Mouse (Mus musculus): ENCODE data around the gene Uckl1. TPM values are rescaled to one million over a fixed set of nuclear protein-coding genes. Genes with fewer than 3 reads are reported as not detected.

Uckl1 gene
- polyA plus RNA-seq, 1 experiment = 65.1 TPM

DNA sequence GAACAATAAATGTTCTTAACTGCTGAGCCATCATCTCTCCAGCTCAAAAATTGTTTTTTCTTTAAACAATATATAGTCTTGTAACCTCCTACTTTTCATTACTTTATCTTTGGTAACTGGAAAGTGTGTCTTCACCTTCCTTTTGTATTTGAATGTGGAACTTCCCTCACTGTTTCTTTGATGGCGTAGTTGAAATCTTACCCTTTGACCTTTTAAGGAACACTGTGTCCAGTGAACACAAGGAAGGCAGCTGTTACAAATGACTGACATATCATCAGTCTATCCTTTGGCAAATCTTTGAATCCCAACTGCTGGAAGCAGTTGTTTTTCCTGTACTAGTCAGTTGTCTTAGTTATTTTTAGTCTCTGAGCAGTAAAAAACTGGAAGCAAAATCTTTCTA lies 55.6 kb downstream of the Uckl1 start:
- TF ChIP-seq CTCF (IDR thresholded peaks at IDR 0.05; ENCODE audit: borderline replicate concordance, insufficient read depth, low read length) (no peak), POLR2A (IDR thresholded peaks at IDR 0.05; ENCODE audit: low read depth, low read length) (no peak)
- Histone ChIP-seq H3K27ac (ENCODE audit: insufficient read depth, low read length) (no peak overlapping the region), H3K4me3 (ENCODE audit: insufficient read depth, low read length) (no peak overlapping the region), H3K4me1 (ENCODE audit: control insufficient read depth, insufficient read depth, low read length) (peaks cover 2% of the 10 kb centered on the region; the same call in 1 of the 2 replicates)

DNA sequence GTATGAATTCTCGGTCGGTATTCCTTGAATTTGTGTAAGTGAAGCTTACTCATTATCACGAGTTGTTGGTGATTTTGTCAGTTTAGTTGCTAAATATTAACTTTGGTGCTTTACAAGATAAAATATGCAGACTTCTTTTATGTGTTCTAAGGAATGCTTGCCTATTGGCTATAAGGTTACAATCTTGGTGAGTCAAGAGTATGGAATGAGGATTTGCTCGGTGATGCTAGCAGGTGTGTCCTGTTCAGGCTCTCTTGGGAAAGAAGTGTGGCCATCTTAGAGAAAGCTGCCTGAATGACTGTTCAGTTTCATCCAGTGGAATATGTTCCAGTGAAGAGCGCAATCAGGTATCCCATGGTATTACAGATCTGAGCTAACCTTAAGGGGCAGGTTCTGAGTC lies 59.2 kb downstream of the Uckl1 start:
- no peak for TF ChIP-seq POLR2A (IDR thresholded peaks at IDR 0.05; ENCODE audit: low read depth, low read length)
- no peak for TF ChIP-seq CTCF (IDR thresholded peaks at IDR 0.05; ENCODE audit: borderline replicate concordance, insufficient read depth, low read length)
- H3K27ac ChIP-seq (ENCODE audit: insufficient read depth, low read length) = no peak overlapping the region

DNA sequence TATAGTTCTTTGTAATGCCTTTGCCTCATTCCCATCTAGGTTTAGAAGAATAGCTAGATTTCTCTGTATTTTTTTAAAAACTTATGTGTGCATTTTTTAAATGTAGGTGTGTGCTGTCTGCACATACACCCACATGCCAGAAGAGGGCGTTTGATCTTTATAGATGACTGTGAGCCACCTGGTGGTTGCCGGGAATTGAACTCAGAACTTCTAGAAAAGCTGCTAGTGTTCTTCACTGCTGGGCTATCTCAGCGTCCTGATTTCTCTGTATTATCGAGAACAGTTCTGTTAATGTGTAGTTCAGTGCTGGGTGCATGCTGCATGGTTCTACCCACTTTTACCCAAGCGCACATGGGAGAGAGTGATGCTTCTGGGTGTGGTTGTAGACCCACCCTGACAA lies 61.9 kb downstream of the Uckl1 start:
- Histone ChIP-seq H3K4me1 (ENCODE audit: control insufficient read depth, insufficient read depth, low read length) (peaks cover 2% of the 10 kb centered on the region; the same call in 1 of the 2 replicates), H3K4me3 (ENCODE audit: insufficient read depth, low read length) (0 out of 2 replicates have a peak overlapping the region, but pooled peaks have one; percentile 3)
- TF ChIP-seq POLR2A (IDR thresholded peaks at IDR 0.05; ENCODE audit: low read depth, low read length) = no peak
- no peak for TF ChIP-seq CTCF (IDR thresholded peaks at IDR 0.05; ENCODE audit: borderline replicate concordance, insufficient read depth, low read length)

More for the DNA sequence above, 59.2 kb downstream of the Uckl1 start:
- Histone ChIP-seq H3K4me3 (ENCODE audit: insufficient read depth, low read length) (no peak overlapping the region), H3K4me1 (ENCODE audit: control insufficient read depth, insufficient read depth, low read length) (peaks cover 2% of the 10 kb centered on the region; the same call in 1 of the 2 replicates)

DNA sequence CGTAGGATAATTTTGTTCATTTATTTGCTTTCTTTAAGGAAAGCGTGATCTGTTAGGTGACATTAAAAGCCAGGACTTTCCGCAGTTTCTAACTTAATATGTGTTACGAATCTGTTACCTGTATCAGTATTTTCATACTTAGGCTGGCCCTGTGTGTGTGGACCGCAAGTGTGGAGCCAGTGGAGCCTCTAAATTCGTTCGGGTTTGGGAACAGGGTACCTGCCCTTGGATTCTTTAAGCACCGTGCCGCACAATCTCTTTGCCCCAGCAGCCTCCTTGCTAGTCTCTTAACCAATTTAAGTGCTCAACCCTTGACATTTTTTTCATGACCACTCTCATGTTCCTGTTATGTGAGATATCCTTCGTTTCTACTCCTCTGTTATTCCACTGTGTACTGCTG lies 63.2 kb downstream of the Uckl1 start:
- peaks cover 2% of the 10 kb centered on the region; the same call in 1 of the 2 replicates for H3K4me1 ChIP-seq (ENCODE audit: control insufficient read depth, insufficient read depth, low read length)
- peak overlapping the region; percentile 72 for H3K4me3 ChIP-seq (ENCODE audit: insufficient read depth, low read length)
- H3K27ac ChIP-seq (ENCODE audit: insufficient read depth, low read length) = no peak overlapping the region
- TF ChIP-seq POLR2A (IDR thresholded peaks at IDR 0.05; ENCODE audit: low read depth, low read length) (no peak), CTCF (IDR thresholded peaks at IDR 0.05; ENCODE audit: borderline replicate concordance, insufficient read depth, low read length) (no peak)

More for the DNA sequence above, 61.9 kb downstream of the Uckl1 start:
- no peak overlapping the region for H3K27ac ChIP-seq (ENCODE audit: insufficient read depth, low read length)

DNA sequence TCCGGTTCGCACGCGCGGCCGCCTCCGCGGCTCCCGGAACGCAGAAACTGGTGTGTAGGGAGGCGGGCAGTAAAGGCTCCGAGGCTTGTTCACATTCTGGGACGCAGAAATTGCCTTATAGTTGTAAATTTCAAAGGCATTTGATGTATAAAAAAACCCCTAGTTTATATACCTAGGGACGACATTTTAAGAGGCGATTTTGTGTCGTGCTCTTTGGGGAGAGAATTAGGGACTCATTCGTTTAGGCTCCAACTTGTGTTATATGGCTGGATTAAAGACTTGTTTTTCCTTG lies 63.8 kb downstream of the Uckl1 start:
- Histone ChIP-seq H3K4me3 (ENCODE audit: insufficient read depth, low read length) (peak overlapping the region; percentile 72), H3K27ac (ENCODE audit: insufficient read depth, low read length) (peak overlapping the region; percentile 89), H3K4me1 (ENCODE audit: control insufficient read depth, insufficient read depth, low read length) (peaks cover 2% of the 10 kb centered on the region; the same call in 1 of the 2 replicates)
- TF ChIP-seq CTCF (IDR thresholded peaks at IDR 0.05; ENCODE audit: borderline replicate concordance, insufficient read depth, low read length) (no peak), POLR2A (IDR thresholded peaks at IDR 0.05; ENCODE audit: low read depth, low read length) (no peak)

DNA sequence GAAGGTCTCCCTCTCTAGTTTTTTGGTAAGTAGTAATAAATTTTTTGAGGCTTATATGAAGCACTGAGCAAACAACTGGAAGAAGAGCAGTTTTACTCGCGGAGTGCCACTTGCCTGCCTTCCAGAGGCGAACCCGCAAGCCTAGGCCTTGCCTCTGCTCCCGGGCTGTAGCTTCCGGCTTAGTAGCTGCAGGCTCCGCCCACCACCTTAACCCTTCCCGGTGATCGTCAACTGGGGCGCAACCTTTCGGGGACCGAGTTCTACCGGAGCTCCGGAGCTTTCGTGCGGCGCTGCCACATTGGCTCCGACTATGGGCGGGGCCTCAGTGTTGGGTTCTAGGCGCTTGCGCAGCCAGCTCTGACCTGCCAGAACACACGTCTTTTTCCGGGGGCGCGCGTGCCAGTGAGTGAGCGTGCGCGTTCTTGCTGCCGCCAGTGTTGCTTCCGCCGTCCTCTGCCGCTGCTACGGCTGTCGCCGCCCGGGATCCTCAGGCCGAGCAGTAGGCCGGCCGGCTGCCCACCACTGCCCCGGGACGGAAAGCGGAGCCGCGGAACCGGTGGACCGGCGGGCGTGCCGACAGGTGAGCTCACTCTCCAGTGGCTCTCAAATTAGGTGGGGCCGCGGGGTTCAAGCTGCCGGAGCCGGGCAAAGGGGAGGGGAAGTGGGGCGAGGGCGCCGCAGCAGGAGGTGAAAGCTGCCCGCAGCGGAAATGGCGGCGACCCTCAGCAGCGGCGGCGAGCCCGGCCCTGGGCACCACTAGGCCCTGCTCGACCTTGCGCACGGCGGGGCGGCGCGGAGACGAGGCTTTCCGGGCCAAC lies 64.4 kb downstream of the Uckl1 start, which contains the start of gene Dnajc5:
TSS of gene Dnajc5 (plus strand) at position 368 of the 818 bp plus-strand sequence.
- H3K4me1 ChIP-seq (ENCODE audit: control insufficient read depth, insufficient read depth, low read length) = no peaks in the 10 kb centered on the region
- peak within 1 kb of the TSS; percentile 94 for H3K27ac ChIP-seq (ENCODE audit: insufficient read depth, low read length)
- H3K4me3 ChIP-seq (ENCODE audit: insufficient read depth, low read length) = peak within 1 kb of the TSS; percentile 72
- peak; percentile 80 for TF ChIP-seq POLR2A (IDR thresholded peaks at IDR 0.05; ENCODE audit: low read depth, low read length)
- no peak for TF ChIP-seq CTCF (IDR thresholded peaks at IDR 0.05; ENCODE audit: borderline replicate concordance, insufficient read depth, low read length)

DNA sequence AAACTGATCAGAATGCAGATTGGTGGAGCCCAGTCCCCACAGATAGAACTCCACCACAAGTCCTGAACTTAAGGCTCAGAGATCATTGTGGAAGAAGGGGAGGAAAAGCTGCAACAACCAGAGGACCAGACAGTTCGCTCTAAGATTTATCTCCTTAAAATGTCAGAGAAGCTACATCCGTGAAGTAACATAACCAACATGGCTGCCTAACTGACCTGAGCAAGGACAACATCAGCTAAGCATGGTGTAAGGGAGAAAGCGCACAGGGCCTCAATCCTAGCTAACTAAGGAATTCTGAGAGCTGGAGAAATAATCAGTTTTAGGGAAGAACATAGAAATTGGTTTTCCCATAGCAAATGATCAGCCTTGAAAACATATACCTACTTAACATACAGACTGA lies 65.5 kb downstream of the Uckl1 start:
- H3K27ac ChIP-seq (ENCODE audit: insufficient read depth, low read length) = peak overlapping the region; percentile 94
- no peaks in the 10 kb centered on the region for H3K4me1 ChIP-seq (ENCODE audit: control insufficient read depth, insufficient read depth, low read length)
- no peak; the same call in 1 of the 2 replicates for TF ChIP-seq POLR2A (IDR thresholded peaks at IDR 0.05; ENCODE audit: low read depth, low read length)
- TF ChIP-seq CTCF (IDR thresholded peaks at IDR 0.05; ENCODE audit: borderline replicate concordance, insufficient read depth, low read length) = no peak
- H3K4me3 ChIP-seq (ENCODE audit: insufficient read depth, low read length) = peak overlapping the region; percentile 22

Other genes with a start within 250 kb of the Uckl1 start
- 13.5 and 19.1 TPM in 2 replicates for gene Zgpat, start 220.0 kb downstream of the Uckl1 start, polyA plus RNA-seq (2011; ENCODE audit: insufficient read length, low read depth, missing spikeins)
- gene Arfrp1, start 219.5 kb downstream of the Uckl1 start, polyA plus RNA-seq (2011; ENCODE audit: insufficient read length, low read depth, missing spikeins) = 32.8 and 37.6 TPM in 2 replicates
- 6.8 and 8.1 TPM in 2 replicates for gene Lime1, start 204.8 kb downstream of the Uckl1 start, polyA plus RNA-seq (2011; ENCODE audit: insufficient read length, low read depth, missing spikeins)
- gene Zbtb46, start 125.5 kb downstream of the Uckl1 start, polyA plus RNA-seq (2011; ENCODE audit: insufficient read length, low read depth, missing spikeins) = 2.6 and 3.3 TPM in 2 replicates
- gene Abhd16b, start 91.7 kb downstream of the Uckl1 start, polyA plus RNA-seq (2011; ENCODE audit: insufficient read length, low read depth, missing spikeins) = not detected in 2 replicates
- 96.5 and 103 TPM in 2 replicates for gene Tpd52l2, start 87.8 kb downstream of the Uckl1 start, polyA plus RNA-seq (2011; ENCODE audit: insufficient read length, low read depth, missing spikeins)
- 86.7 and 97.4 TPM in 2 replicates for gene Dnajc5, start 64.4 kb downstream of the Uckl1 start, polyA plus RNA-seq (2011; ENCODE audit: insufficient read length, low read depth, missing spikeins)
- 55.9 and 59.4 TPM in 2 replicates for gene Prpf6, start 7.0 kb upstream of the Uckl1 start, polyA plus RNA-seq (2011; ENCODE audit: insufficient read length, low read depth, missing spikeins)
- 31.8 and 41.0 TPM in 2 replicates for gene Zfp512b, start 7.9 kb upstream of the Uckl1 start, polyA plus RNA-seq (2011; ENCODE audit: insufficient read length, low read depth, missing spikeins)
- 3.6 and 3.7 TPM in 2 replicates for gene Samd10, start 14.3 kb upstream of the Uckl1 start, polyA plus RNA-seq (2011; ENCODE audit: insufficient read length, low read depth, missing spikeins)
- not detected in 2 replicates for gene Gm29797, start 72.1 kb upstream of the Uckl1 start, polyA plus RNA-seq (2011; ENCODE audit: insufficient read length, low read depth, missing spikeins)
- not detected in 2 replicates for gene Sox18, start 86.7 kb upstream of the Uckl1 start, polyA plus RNA-seq (2011; ENCODE audit: insufficient read length, low read depth, missing spikeins)
- gene Tcea2, start 95.4 kb upstream of the Uckl1 start, polyA plus RNA-seq (2011; ENCODE audit: insufficient read length, low read depth, missing spikeins) = 6.8 and 13.4 TPM in 2 replicates
- 66.1 and 87.1 TPM in 2 replicates for gene Rgs19, start 109.1 kb upstream of the Uckl1 start, polyA plus RNA-seq (2011; ENCODE audit: insufficient read length, low read depth, missing spikeins)
- gene Lkaaear1, start 113.5 kb upstream of the Uckl1 start, polyA plus RNA-seq (2011; ENCODE audit: insufficient read length, low read depth, missing spikeins) = not detected in 2 replicates
- not detected in 2 replicates for gene Oprl1, start 130.1 kb upstream of the Uckl1 start, polyA plus RNA-seq (2011; ENCODE audit: insufficient read length, low read depth, missing spikeins)
- not detected in 2 replicates for gene Myt1, start 178.4 kb upstream of the Uckl1 start, polyA plus RNA-seq (2011; ENCODE audit: insufficient read length, low read depth, missing spikeins)

All from embryonic fibroblast, embryonic 13.5 days (primary cell).